Mouse (Mus musculus) natural killer cell, adult 2 months (primary cell): ENCODE measurements around the gene Acad11.

ENCODE experiments used
- DNase-seq, 2 experiments: peaks; one replicate each; pipeline ENCODE4 v3.0.0; 2022; ENCODE audit warnings: low spot score in 2 of 2

Acad11 gene

DNA sequence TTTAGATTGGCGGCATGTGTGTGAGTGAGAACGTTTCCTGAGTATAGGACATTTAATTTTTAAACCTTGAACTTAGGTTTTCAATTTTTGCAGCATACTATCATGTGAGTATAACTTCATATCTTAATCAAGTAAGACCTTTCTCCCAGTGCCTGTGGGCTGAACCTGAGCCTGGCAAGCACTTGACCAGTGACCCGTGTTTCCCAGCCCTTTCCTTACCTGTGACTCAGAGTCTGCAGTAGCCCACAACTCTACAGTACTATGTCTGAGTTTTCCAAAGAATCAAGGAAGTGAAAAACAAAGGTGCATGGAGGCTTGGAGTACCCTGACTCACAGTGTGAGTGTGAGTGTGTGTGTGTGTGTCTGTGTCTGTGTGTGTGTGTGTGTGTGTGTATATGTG, 16.9 kb downstream of the Acad11 start:
- DNase-seq = no peak

DNA sequence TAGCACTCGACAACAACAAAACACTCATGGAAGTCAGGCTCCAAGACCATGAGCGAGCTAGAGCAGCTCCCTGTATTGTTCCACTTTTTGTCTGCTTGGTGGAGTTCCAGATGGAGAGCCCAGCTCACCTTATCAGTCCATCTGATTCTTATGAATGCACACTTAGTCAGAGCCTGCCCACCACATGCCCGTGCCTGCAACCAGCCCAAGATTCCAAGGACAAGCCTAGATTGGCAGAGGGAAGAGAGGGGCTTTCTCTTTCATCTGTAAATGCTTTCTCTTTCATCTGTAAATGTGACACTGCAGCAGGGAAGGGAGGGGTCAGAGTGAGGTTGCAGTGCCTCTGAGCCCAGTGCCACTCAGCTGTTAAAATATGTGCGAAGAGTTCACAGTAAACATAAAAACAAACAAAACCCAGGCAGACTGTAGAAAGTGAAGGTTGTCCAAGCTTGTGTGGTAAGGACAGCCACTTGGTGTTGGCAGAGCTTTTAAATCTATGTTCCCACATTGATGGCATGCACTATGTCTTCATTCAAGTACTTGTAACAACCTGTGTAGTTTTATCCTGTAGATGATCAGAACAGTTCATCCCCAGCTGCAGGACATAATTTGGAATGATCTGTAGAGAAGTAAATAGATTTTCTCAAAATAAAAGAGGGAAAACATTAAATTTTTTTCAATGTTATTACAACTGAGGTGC, 22.7 kb downstream of the Acad11 start:
- no peak for DNase-seq

DNA sequence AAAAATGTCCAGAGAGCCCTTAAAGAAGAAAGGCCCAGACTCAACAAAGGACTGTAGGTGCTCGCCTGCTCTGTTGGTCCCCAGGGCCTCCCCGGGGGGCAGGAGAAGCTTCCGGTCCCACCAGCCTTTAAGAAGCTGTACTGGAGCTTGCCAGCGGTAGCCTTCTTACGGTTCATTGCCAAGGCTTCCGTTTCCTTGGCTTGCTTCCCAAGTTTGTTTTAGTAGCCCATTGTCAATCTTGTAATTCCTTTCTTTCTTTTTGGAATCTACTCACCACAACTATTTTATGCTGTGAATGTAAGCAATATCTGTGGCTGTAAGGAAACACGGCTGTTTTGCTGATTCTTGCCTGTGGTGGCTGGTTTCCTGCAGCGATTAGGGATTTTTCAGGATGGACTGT, 25.4 kb downstream of the Acad11 start:
- DNase-seq = no peak

DNA sequence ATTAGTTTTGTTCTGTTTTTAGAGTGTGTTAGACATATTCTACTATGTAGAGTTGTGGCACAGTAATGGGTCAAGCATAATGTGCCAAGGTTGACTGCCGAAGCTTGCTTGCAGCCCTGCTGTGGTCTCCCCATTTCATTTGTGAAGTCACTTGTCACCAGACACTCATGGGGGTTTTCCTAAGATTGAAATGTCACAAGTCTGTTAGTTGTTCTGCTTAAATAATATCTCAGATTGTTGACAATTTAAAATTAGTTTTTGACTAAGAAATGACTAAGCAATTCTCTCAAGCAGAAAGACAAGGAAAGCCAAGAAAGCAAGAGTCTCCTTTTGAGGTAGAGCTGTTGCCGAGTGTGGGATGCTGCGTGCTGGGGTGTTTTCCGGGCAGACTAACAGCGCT, 29.8 kb downstream of the Acad11 start:
- DNase-seq = no peak

DNA sequence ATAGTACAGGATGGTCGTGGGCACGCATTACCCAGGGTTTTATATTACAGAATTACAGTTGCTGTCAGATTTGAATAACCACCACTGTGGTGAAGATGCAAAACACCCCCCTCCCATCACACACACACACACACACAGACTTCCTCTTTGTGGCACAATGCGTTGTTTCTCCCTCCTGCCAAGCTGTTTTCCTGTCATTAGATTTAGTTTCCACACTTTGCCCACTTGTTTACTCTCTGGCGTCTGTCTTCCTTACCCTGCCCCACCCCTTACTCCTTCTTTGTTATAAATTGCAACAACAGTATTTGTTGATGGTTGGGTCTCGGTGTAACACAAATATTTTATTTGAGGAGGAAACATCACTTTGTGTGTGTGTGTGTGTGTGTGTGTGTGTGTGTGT, 35.1 kb downstream of the Acad11 start:
- DNase-seq = peak in 1 of 2 experiments; percentile 15

DNA sequence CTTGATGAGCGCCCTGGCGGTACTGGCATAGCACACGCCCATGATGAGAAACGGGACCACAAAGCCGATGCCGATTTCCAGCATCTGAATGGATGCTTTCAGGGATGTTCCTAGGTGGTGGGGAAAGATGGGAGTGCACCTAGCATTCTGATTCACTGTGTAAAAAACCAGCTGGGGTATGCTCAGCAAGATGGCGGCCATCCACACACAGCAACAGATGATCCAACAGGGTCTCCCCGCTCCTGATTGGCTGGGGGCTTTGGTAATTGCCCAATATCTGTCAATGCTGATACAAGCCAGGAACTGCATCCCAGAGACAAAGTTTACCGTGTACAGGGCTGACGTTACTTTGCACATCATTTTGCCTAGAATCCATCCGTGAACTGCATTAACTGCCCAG, 35.9 kb downstream of the Acad11 start:
- DNase-seq = peak in 1 of 2 experiments; percentile 42

DNA sequence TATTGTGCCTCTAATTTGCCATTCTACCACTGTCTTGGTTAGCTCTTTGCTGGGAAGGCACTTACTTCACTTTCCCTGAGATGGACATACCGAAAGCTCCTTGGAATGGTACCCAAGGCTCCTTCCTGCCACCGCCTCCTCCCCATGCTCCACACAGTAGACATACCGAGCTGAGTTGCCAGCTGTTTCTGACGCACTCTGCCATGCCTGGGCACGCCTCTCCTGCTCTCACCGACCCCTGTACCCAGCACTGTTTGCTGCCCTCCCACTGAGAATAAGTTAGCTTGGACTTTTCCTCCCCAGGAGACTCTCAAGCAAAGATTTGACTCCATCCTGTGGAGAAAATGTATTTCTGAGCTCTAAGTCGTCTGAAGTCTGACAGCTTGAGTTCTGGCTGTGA, 37.6 kb downstream of the Acad11 start:
- DNase-seq = no peak

DNA sequence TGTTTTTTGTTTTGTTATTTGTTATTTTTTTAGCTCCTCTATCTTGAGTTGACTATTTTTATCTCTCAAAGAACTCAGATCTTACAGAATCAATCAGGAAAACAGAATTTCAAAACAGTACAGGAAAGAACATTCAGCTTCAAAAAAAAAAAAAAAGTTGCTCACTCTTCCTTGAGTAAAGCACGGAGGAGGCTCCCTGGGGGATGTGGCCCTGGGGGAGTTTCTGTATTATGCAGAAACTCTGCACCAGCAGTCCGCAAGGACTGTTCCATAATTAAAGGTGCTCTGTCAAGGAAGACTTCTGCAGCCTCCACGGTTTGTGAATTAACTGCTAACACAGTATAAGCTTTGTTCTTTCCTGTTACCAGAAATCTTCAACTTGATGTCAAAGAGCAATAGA, 38.3 kb downstream of the Acad11 start:
- no peak for DNase-seq

DNA sequence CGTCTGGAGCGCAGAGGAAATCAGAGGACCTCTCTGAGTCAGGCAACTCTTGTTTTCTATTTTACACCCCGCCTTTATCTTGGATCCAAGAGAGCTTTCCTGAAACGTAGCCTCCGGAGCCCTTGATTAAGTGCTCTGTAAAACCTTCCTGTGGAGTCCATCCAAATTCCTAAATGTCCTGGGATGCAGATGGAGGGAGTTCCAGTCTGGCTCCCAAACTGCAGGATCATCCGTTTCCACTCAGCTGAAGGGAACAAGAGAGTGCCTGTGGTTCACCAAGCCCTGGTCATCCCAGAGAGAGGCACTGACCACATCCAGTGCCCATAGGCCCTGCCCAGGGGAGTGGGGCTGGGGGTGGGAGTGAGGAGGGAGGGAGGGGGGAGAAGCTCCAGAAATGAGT, 39.1 kb downstream of the Acad11 start:
- no peak for DNase-seq

DNA sequence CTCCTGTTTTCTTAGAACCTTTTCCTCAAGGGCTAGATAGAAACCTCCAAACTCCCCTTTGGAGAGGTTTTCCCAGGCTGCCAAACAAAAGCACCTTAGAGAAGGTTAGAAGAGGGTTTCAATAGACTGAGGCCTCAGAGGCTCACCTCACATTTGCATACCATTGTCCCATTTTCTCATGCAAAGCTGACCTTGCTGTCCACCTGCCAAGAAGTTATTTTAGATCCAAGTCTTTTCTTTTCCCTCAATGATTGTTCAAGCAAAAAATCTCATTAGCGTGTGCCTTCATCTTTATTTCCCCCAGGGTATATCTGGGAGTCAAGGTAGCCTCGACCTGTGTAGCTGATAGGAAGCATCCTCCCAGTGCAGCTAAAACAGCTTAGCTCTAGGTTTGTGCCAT, 39.7 kb downstream of the Acad11 start:
- DNase-seq = no peak

DNA sequence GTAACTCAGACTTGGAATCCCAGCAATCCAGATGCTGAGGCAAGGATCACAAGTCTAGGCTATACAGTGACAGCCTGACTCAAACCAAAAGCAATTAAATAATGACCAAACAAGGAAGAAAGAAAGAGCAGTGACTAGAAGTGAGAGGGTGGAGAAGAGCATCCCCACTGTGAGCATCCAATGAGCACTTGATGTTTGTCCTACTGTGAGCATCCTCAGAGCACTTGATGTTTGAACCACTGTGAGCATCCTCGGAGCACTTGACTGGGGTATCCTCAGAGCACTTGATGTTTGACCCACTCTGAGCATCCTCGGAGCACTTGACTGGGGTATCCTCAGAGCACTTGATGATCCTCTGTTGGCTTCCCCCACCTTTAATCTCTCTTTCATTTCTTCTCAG, 41.8 kb downstream of the Acad11 start:
- no peak for DNase-seq

DNA sequence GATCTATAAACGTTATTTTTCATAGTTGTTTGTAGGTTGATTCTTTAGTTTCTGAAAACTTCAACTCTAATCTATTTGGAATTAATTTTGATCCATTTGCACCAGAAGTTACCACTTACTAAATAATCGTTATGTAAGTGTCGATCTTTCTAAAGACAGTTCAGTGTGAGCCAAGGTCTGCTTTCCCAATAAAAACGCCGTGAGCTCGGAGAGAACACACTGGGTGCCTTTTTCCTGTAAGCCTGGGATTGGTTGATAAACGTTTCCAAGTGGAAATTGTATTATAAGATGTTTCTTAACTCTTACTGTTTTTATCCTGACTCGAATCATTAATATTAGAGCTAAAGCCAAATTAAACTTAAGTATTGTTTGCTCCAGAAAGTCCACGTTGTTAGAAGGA, 43.8 kb downstream of the Acad11 start:
- DNase-seq = no peak

DNA sequence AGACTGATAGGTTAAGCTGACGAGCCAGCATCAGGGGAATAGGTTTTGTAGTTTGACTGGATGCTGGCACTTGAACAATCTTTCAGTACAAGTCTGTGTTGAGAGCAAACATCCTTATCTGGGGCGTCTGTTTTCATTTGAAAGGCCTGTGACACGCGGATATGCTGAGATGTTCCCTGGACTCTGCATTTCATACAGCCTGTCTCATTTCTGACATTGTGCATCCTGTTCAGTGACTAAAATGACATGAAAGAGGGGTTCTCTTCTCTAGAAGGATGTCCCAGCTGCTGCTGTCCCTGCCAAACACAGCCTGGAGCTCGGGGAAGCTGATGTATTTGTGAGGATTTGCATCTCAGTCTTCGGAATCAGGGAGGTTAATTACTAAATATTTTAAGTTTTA, 44.3 kb downstream of the Acad11 start:
- DNase-seq = no peak

DNA sequence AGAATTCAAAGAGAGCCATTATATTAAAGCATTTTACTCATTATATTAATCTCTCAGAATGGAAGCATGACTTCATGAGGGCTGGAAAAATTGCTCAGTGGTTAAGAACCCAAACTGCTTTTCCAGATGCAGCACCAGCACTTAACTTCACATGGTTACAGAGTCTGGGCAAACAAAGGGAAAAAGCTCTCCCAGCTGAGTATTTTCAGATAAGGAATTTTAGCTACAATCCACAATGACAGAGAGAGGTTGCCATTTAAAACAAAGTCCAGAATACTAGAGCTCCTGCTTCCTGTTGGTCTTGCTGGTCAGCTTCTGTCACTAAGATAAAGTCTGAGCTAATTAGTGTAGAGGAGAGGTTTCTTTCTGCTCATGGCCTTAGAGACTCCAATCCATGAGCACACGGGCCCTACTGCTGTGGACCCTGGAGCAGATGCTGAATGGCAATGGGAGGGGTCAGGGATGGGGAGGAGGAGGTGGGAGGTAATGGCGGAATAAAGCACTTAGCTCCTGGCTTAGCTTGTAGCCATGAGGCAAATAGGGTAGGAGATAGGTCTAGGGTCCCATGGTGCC, 45.5 kb downstream of the Acad11 start:
- no peak for DNase-seq

DNA sequence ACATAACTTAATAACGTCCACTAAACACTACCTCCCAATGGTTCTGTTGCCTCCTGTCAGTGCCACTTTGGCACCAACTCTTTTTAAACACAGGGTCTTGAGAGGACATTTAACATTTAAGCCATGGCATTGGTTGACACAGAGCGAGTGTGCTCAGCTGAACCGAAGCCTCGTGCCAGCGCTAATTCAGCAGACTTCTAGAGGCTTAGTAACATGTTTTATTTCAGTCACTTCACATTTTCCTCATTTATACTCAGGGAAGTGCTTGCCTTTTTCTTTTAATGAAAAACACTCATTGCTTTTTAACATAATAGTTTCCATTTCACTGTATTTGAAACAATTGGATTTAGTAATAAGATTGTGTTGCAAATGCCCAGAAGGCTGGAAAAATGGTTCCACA, 46.0 kb downstream of the Acad11 start:
- DNase-seq = no peak

DNA sequence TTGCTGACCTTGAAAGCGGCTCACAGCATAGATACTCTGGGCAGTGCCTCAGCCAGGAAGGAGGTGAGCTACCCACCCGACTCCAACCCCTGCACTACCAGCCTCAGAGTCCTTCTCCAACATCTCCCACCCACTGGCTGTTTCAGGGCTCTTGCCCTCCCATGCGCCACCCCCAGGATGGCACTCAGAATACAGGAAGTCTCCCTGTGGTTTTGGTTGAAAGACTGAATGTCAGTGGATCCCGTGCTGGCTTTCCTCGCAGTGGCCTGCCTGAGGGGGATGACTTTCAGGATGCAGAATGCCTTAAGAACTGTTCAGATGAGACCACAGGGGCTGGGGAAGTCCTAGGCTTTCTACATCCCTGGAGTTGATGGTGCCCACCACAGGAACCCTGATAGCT, 59.9 kb downstream of the Acad11 start:
- no peak for DNase-seq

DNA sequence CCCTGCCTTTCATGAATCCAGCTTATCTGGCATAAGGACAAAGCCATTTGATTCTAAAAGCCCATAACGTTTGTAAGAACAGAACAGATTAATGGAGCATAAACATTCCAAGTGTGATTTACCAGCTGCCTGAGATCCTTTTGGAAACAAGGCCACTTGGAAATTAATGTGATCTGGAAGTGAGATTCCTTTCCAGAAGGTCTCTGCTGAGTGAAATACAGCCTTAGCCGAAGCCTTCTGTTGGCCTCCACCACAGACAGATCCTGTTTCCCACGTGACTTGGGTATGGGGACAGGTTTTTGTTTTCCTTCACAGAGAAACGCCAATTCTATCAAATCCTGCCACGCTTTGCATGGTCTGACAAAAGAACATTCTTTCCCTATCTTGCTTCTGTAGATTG, 60.4 kb downstream of the Acad11 start:
- no peak for DNase-seq

DNA sequence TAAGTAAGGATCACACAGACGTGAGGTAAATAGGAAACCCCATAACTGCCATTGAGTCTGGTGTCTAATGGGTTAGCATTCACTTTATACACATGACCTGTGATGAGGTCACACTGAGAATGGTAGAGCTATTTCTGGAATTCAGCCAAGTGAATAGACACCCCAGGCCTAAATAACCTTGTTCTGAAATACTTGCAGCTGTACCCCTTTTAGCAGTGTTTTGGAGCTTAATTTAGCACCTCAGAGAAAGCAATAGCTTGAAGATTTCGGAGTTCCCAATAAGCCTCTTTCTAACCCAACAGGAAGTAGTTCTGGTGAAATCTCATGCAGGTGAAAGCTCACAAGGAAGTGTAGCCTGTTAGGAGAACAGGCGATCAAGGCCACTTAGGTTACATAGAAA, 63.7 kb downstream of the Acad11 start, which contains the start of gene Ackr4:
Gene Ackr4, minus strand, starts transcription at position 101 of the 400 bp plus-strand sequence.
- DNase-seq = no peak

DNA sequence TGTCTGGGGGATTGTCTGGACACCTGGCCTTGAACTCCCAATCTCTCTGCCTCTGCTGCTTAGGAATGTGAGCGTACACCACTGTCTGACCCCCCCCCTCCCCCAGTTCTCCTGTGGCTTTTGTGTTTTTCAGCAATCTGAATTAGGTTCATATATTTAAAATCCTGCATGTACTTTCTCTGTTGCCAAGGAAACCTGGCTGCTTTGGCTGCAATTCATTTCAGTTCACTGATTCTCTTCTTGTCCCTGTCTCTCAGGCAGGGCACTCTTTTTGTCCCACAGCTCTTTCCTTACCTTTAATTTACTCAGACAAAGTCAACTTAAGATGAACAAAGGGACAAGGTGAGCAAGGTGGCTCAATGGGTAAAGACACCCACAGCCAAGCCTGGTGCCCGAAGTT, 64.9 kb downstream of the Acad11 start:
- DNase-seq = no peak

DNA sequence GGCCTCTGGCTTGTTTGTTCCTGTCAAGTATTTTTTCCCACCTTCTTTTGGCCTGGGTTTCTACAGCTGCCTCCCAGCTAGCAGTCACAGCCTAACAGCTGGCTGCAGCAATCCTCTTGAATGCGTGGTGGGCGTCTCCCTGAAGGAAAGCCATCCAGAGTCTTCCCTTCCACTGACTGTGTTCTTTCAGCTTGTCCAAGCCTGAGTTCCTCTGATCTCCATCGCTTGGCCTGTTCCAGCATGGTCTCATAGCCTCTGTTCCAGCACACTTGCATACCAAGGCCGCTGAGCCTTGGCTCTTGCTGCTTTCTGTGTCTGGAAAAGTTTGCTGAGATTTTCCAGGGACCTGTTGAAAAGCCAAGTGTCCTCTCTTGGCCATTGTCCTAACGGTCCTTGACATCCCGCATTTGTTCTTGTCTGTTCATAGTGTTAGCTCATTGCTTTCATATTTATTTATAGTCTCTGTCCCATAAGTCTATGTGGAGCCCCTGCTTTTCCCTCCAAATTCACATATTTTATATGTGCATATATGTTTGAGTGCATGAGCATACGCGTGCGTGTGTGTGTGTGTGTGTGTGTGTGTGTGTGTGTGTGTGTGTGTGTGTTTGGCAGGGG, 67.1 kb downstream of the Acad11 start:
- DNase-seq = no peak

DNA sequence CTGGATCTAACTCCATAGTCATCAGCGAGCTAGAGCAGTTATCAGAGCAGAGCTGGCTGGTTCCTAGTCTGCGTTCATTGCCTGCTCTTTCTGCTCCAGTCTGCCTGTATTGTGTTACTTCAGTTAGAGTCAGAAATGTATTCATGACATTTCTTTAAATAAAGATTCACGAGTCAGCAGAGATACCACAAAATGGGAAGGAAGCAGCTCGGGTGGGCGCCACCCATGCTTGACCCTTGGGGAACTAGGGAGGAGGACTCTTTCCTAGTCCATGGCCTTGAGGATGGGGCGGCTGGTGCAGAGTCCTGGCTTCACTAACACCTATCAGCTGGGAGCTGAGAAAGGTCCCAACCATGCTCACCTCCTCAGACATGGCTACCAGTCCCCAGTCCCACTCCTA, 77.2 kb downstream of the Acad11 start:
- DNase-seq = no peak

DNA sequence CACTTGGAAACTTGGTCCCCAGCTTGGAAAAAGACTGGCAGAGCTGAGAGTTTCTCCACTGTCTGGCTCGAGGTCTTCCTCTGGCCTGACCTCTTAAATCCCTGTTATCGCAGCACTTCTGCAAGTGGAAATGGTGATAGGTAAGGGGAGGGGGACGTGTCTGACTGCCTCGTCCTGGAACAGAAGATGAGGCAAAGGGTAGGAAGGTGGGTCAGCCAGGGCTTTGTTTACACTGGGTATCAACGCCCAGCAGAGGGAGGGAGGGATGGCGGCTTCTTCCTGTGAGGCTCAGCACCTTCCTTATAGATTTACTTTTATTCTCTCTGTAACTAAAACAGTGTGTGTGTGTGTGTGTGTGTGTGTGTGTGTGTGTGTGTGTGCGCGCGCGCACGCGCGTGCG, 79.6 kb downstream of the Acad11 start:
- DNase-seq = no peak

DNA sequence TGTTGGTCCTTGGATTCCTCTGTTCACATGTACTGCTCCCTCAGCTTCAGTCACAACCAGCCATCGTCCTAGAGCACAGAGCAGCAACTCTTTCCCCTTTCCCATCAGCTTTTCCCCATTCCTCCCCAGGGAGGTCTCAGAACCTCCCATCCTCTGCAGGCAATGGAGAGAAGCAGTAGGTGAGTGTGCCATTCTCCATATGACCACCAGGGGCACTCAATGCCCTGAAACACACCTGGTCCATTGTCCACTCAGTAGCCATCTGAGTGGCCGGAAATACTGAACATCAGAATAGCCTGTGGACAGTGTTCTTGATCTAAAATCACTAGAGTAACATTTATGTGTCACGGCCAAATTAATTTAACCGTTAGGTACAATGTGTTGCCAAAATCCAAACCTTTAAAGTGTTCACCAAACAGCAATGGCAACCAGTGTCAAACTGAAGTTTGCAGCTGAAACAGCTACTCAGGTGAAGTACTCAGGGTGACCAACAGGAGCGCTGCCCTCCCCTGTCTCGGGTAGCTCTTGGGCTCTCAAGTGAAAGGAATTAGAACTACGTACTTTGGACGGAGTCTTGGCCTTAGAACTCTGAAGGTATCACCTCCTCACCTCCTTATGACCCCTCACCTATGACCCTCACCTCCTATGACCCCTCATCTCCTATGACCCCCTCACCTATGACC, 81.3 kb downstream of the Acad11 start:
- no peak for DNase-seq
